Mouse (Mus musculus) embryonic facial prominence, embryonic 15.5 days (tissue): ENCODE data around the gene Fes. TPM values are rescaled to one million over a fixed set of nuclear protein-coding genes. Genes with fewer than 3 reads are reported as not detected.
A peak's percentile ranks its signal among the peaks of the same experiment; 100 is the strongest.

ENCODE experiments used
- ATAC-seq: fragments of 200-750 bp; cut with Nextera tagmentation; 2 replicates; pipeline ENCODE4 v1.8.0; 2017; ENCODE audit warnings: low read depth, moderate TSS enrichment; ENCODE audit not compliant: insufficient number of reproducible peaks, low FRiP score, low TSS enrichment
- H3K27ac ChIP-seq: fragments of 300-500 bp; sonication (generic); replicated peaks from 2 replicates; pipeline ENCODE4 v1.5.1; 2015; ENCODE audit warnings: mild to moderate bottlenecking, inconsistent platforms
- H3K27me3 ChIP-seq: fragments of 300-500 bp; sonication (generic); 2 replicates; pipeline ENCODE4 v1.6.1; 2015; ENCODE audit warnings: inconsistent platforms
- H3K36me3 ChIP-seq: fragments of 300-500 bp; sonication (generic); 2 replicates; pipeline ENCODE4 v1.6.1; 2015; ENCODE audit warnings: mild to moderate bottlenecking, inconsistent platforms
- H3K4me1 ChIP-seq: fragments of 300-500 bp; sonication (generic); 2 replicates; pipeline ENCODE4 v1.6.1; 2015; ENCODE audit warnings: inconsistent platforms
- H3K4me2 ChIP-seq: fragments of 300-500 bp; sonication (generic); replicated peaks from 2 replicates; pipeline ENCODE4 v1.6.1; 2015; ENCODE audit warnings: mild to moderate bottlenecking, inconsistent platforms
- H3K4me3 ChIP-seq: fragments of 300-500 bp; sonication (generic); replicated peaks from 2 replicates; pipeline ENCODE4 v1.5.1; 2015; ENCODE audit warnings: mild to moderate bottlenecking, inconsistent platforms
- H3K9ac ChIP-seq: fragments of 300-500 bp; sonication (generic); 2 replicates; pipeline ENCODE4 v1.6.1; 2015; ENCODE audit warnings: inconsistent platforms
- H3K9me3 ChIP-seq: fragments of 300-500 bp; sonication (generic); replicated peaks from 2 replicates; pipeline ENCODE4 v1.6.1; 2016; ENCODE audit warnings: inconsistent platforms
- WGBS: fragments of 180-500 bp; shearing (Covaris S2); methylation state at CpG from one replicate; pipeline ENCODE4 v1.1.7; 2015; 5-methylcytosine and 5-hydroxymethylcytosine counted together
- polyA plus RNA-seq: library from polyadenylated mRNA; unstranded; fragments of >200 nt; fragmentation: Nextera tagmentation; extraction: Ambion mirVana; gene quantifications from 2 replicates; pipeline ENCODE4 v1.2.1, GENCODE M21; 2015

The Fes gene
- polyA plus RNA-seq, 1 experiment from 2014 or later: 16.4 TPM

- Histone ChIP-seq H3K27me3 (no peaks in the 10 kb centered on the region), H3K9ac (no peak overlapping the region), H3K27ac (no peak overlapping the region), H3K4me3 (no peak overlapping the region), H3K4me2 (no peak overlapping the region), H3K9me3 (no peaks in the 10 kb centered on the region), H3K36me3 (peaks cover 71% of the 10 kb centered on the region), H3K4me1 (peaks cover 23% of the 10 kb centered on the region)
- WGBS: 85% methylated on average over 2 of the region's 2 CpGs
- no peak for ATAC-seq
Observed at GRCm38 (mm10) chr7:80365759-80366158, 22.0 kb downstream of the Fes start.

DNA sequence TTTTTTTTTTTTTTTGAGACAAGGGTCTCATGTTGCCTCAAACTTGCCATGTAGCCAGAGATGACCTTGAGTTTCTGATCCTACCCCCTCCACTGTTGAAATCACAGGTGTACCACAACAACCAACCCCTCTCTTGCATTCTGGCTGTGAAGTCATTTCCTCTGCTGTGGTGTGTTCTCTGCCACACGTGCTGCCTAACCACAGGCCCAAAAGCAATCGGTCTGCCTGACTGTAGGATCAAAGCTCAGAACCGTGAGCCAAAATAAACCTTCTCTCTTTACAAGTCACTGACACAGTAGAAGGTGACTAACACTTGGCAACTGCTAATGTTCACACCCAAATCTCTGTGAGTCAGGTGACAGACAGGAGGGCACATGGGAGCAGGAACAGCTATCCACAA is 27.3 kb downstream of the Fes start:
- 65% methylated on average over 3 of the region's 3 CpGs for WGBS
- no peak overlapping the region for H3K27ac ChIP-seq

DNA sequence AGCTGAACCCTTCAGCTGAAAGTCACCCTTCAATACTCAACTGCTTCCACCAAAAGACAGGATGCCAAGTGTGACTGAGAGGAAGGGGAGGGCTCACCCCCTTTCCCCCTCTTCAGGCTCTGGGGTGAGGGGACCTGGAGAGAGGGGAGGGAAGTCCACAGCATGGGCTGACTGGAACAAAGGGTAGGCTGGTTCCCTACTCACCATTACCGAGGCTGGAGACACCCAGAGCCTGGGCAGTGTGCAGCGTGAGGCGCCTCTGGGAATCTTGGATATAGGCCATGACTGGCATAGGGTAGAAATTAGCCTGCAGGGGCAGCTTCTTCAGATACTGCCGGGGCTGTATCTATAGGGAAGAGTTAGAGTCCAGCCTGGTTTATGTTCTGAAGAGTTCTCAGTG is 29.7 kb downstream of the Fes start:
- 66% methylated on average over 4 of the region's 4 CpGs for WGBS
- ATAC-seq: no peak
- Histone ChIP-seq H3K27me3 (no peaks in the 10 kb centered on the region), H3K9me3 (no peaks in the 10 kb centered on the region), H3K4me1 (no peaks in the 10 kb centered on the region), H3K36me3 (peaks cover 86% of the 10 kb centered on the region), H3K4me3 (no peak overlapping the region), H3K27ac (no peak overlapping the region), H3K9ac (no peak overlapping the region), H3K4me2 (no peak overlapping the region)

More for the DNA sequence above, 27.3 kb downstream of the Fes start:
- Histone ChIP-seq H3K4me2 (no peak overlapping the region), H3K4me1 (no peaks in the 10 kb centered on the region), H3K9me3 (no peaks in the 10 kb centered on the region), H3K9ac (no peak overlapping the region), H3K27me3 (no peaks in the 10 kb centered on the region), H3K4me3 (no peak overlapping the region), H3K36me3 (peaks cover 88% of the 10 kb centered on the region)
- no peak for ATAC-seq

DNA sequence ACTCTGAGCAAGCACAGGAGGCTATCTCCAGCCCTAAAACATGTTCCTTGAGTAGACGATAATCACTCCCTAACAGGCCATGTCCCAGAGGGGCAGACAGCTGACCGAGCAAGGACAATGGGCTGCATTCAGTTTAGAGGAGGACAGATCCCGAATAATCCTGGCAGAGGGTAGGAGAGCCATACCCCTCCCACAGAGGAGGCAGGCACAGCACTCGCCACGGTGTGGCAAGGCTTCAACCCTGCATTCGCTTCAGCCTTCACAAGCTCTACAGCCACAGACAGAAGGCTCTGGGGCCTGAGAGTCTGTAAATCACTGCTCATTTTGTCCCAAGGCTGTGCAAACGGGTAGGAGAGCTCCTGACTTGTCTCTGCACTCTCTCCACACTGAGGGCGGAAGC is 30.6 kb downstream of the Fes start:
- Histone ChIP-seq H3K36me3 (peaks cover 86% of the 10 kb centered on the region), H3K9me3 (no peaks in the 10 kb centered on the region), H3K4me2 (no peak overlapping the region), H3K27ac (no peak overlapping the region), H3K4me3 (no peak overlapping the region), H3K9ac (no peak overlapping the region), H3K27me3 (no peaks in the 10 kb centered on the region), H3K4me1 (no peaks in the 10 kb centered on the region)
- ATAC-seq: no peak
- 33% methylated on average over 8 of the region's 8 CpGs for WGBS

- H3K36me3 ChIP-seq: peaks cover 84% of the 10 kb centered on the region
- no peak overlapping the region for H3K9ac ChIP-seq
- no peaks in the 10 kb centered on the region for H3K4me1 ChIP-seq
- H3K27me3 ChIP-seq: no peaks in the 10 kb centered on the region
- WGBS: 74% methylated on average over 13 of the region's 13 CpGs
- H3K27ac ChIP-seq: no peak overlapping the region
- no peaks in the 10 kb centered on the region for H3K9me3 ChIP-seq
- no peak for ATAC-seq
- no peak overlapping the region for H3K4me3 ChIP-seq
- no peak overlapping the region for H3K4me2 ChIP-seq
Observed at GRCm38 (mm10) chr7:80356351-80356750, 31.4 kb downstream of the Fes start.

- H3K36me3 ChIP-seq: peaks cover 67% of the 10 kb centered on the region
- H3K4me3 ChIP-seq: no peak overlapping the region
- whole genome bisulfite sequencing: 91% methylated on average over 8 of the region's 8 CpGs
- no peak overlapping the region for H3K27ac ChIP-seq
- no peak for ATAC-seq
- H3K27me3 ChIP-seq: no peaks in the 10 kb centered on the region
- no peak overlapping the region for H3K4me2 ChIP-seq
- no peak overlapping the region for H3K9ac ChIP-seq
- H3K9me3 ChIP-seq: no peaks in the 10 kb centered on the region
- peaks cover 4% of the 10 kb centered on the region for H3K4me1 ChIP-seq
Observed at GRCm38 (mm10) chr7:80352920-80353319, 34.8 kb downstream of the Fes start.

DNA sequence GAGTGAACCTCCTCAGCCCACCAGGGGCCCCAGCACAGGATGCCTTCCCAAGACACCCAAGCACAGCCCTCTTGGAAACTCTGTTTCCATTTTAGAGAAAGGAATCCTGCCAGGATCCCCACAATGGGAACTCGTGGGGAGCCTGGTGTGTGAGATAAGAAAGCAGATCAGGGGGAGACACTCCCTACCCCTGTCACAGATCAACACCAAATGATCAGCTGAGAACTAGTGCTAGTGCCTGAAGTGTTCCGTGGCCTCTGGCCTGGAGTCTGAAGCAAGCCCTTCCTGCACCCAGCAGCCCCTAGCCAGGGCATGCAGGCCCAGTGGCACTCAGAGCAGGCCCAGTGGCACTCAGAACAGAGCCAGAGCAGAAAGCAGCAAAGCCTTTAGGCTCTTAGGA is 36.9 kb downstream of the Fes start:
- no peaks in the 10 kb centered on the region for H3K27me3 ChIP-seq
- H3K9me3 ChIP-seq: no peaks in the 10 kb centered on the region
- H3K9ac ChIP-seq: no peak overlapping the region
- ATAC-seq: no peak
- H3K4me3 ChIP-seq: no peak overlapping the region
- H3K27ac ChIP-seq: no peak overlapping the region
- H3K36me3 ChIP-seq: peaks cover 52% of the 10 kb centered on the region
- H3K4me2 ChIP-seq: no peak overlapping the region
- peaks cover 9% of the 10 kb centered on the region for H3K4me1 ChIP-seq
- WGBS: 70% methylated on average over 2 of the region's 2 CpGs

GRCm38 (mm10) chr7:80347670-80348586 is 39.8 kb downstream of the Fes start:
- no peak overlapping the region for H3K4me2 ChIP-seq
- H3K4me1 ChIP-seq: peaks cover 15% of the 10 kb centered on the region
- WGBS: 45% methylated on average over 13 of the region's 13 CpGs
- peaks cover 31% of the 10 kb centered on the region for H3K36me3 ChIP-seq
- H3K4me3 ChIP-seq: no peak overlapping the region
- ATAC-seq: no peak
- H3K9ac ChIP-seq: no peak overlapping the region
- peak overlapping the region; percentile 68 for H3K27ac ChIP-seq
- no peaks in the 10 kb centered on the region for H3K27me3 ChIP-seq
- no peaks in the 10 kb centered on the region for H3K9me3 ChIP-seq

DNA sequence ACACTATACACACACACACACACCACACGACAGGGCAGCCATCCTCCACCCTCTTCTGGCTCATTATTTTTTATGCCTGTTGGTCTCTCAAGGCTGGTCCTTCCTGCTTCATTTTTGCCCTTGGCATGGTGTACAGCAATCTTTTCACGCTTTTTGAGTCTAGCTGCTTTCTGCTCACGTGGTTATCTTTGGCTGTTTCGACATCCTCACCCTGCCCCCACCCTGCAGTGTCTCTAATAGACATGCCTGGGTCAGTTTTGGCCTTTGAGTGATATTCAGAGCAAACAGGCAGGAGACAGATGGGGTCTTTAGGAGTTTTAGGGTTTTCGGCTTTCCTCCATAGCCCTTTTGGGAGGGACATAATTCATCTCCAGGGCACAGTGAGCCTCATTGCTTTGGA is 40.9 kb downstream of the Fes start:
- Histone ChIP-seq H3K4me1 (peaks cover 21% of the 10 kb centered on the region), H3K4me2 (no peak overlapping the region), H3K27ac (no peak overlapping the region), H3K4me3 (no peak overlapping the region), H3K27me3 (no peaks in the 10 kb centered on the region), H3K9ac (no peak overlapping the region), H3K9me3 (no peaks in the 10 kb centered on the region), H3K36me3 (peaks cover 22% of the 10 kb centered on the region)
- 81% methylated on average over 5 of the region's 5 CpGs for WGBS
- ATAC-seq: no peak

DNA sequence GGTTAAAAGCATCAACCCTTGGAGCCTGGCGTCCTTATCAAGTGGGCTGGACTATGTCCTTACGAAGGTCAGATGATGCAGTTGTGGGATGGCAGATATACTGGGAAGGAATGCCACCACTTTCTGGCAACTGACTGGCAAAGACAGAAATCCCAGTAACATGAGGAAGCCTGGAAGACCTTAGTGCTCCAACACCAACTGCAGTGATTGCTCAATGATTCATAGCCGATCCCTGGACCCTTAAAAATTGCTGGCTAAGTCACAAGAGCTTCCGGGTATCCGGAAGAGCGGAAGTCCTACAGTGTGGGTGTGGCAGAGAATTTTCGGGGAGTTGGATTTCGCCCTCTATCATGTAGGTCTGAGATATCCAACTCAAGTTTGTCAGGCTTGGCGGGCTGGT is 41.6 kb downstream of the Fes start:
- Histone ChIP-seq H3K9ac (no peak overlapping the region), H3K27me3 (no peaks in the 10 kb centered on the region), H3K4me2 (no peak overlapping the region), H3K4me3 (no peak overlapping the region), H3K36me3 (peaks cover 17% of the 10 kb centered on the region), H3K9me3 (no peaks in the 10 kb centered on the region), H3K27ac (no peak overlapping the region), H3K4me1 (peaks cover 22% of the 10 kb centered on the region)
- no peak for ATAC-seq
- 90% methylated on average over 9 of the region's 9 CpGs for WGBS

DNA sequence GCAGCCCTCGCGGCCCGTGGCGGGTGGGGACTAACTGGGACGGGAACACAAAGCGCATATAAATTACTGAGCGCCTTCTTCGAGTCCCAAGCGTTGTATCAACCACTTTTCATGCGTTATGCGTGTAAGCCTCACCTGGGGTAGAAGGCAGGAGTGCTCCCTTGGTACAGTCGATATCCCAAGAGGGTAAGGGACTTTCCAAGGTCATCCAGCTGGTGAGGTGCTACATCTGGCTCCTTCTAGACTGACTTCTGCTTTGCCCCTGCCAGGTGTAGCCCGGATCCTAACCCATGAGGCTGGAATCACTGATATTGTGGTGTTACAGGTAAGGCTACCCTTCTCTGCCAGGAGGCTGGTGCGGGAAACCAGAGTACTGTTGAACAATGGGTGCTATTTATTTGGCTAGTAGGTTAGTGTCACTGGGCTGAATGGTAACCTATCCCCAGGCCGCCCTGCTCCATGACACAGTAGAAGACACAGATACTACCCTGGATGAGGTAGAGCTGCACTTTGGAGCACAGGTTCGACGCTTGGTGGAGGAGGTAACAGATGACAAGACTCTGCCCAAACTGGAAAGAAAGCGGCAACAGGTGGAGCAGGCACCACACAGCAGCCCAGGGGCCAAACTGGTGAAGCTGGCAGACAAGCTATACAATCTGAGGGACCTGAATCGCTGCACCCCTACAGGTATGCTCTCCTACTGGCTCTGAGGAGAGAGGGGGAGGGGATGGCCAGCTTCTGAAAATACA is 44.3 kb downstream of the Fes start:
- no peaks in the 10 kb centered on the region for H3K9me3 ChIP-seq
- H3K27me3 ChIP-seq: no peaks in the 10 kb centered on the region
- H3K4me3 ChIP-seq: peak overlapping the region; percentile 58
- 24% methylated on average over 19 of the region's 19 CpGs for WGBS
- ATAC-seq: no peak
- peak overlapping the region; percentile 59 for H3K9ac ChIP-seq
- 0 out of 2 replicates have a peak, but pooled peaks cover 4% of the 10 kb centered on the region for H3K36me3 ChIP-seq
- peak overlapping the region; percentile 80 for H3K4me2 ChIP-seq
- peak overlapping the region; percentile 75 for H3K27ac ChIP-seq
- peaks cover 41% of the 10 kb centered on the region for H3K4me1 ChIP-seq
